Mouse (Mus musculus) midbrain, postnatal 0 days (tissue): ENCODE results near the gene Gm17535. TPM values are rescaled to one million over a fixed set of nuclear protein-coding genes. Genes with fewer than 3 reads are reported as not detected.
"Not testable (repeated sequence)": the region's sequence is repeated elsewhere in the genome, so short reads cannot be mapped to it uniquely, and the experiment has no call there.

Experiments
- ATAC-seq: fragments of 200-750 bp; cut with Nextera tagmentation; 2 replicates; pipeline ENCODE4 v1.8.0; 2017; ENCODE audit warnings: moderate number of reproducible peaks, mild to moderate bottlenecking, moderate TSS enrichment, moderate library complexity; ENCODE audit not compliant: low FRiP score
- DNase-seq: peaks from one replicate; pipeline ENCODE4 v3.0.0-alpha.2; 2015; ENCODE audit warnings: low spot score
- H3K27ac ChIP-seq: fragments of 300-500 bp; sonication (generic); 2 replicates; pipeline ENCODE4 v1.5.1; 2014; ENCODE audit warnings: low read depth, mild to moderate bottlenecking, low read length, mixed read lengths
- H3K27me3 ChIP-seq: fragments of 300-500 bp; sonication (generic); 2 replicates; pipeline ENCODE4 v1.6.1; 2014; ENCODE audit warnings: low read length, control low read depth, mixed read lengths; ENCODE audit not compliant: insufficient read depth
- H3K36me3 ChIP-seq: fragments of 300-500 bp; sonication (generic); 2 replicates; pipeline ENCODE4 v1.6.1; 2014; ENCODE audit warnings: low read length, control low read depth, mixed read lengths; ENCODE audit not compliant: insufficient read depth
- H3K4me1 ChIP-seq: fragments of 300-500 bp; sonication (generic); 2 replicates; pipeline ENCODE4 v1.6.1; 2014; ENCODE audit warnings: mild to moderate bottlenecking, control low read depth, antibody characterized with exemption, low read length, mixed read lengths; ENCODE audit not compliant: insufficient read depth
- H3K4me2 ChIP-seq: fragments of 300-500 bp; sonication (generic); 2 replicates; pipeline ENCODE4 v1.6.1; 2014; ENCODE audit warnings: low read depth, mild to moderate bottlenecking, low read length, mixed read lengths; ENCODE audit not compliant: poor library complexity, severe bottlenecking
- H3K4me3 ChIP-seq: fragments of 300-500 bp; sonication (generic); 2 replicates; pipeline ENCODE4 v1.5.1; 2014; ENCODE audit warnings: low read depth, mild to moderate bottlenecking, low read length, moderate library complexity
- H3K9ac ChIP-seq: fragments of 300-500 bp; sonication (generic); replicated peaks from 2 replicates; pipeline ENCODE4 v1.6.1; 2014; ENCODE audit warnings: mild to moderate bottlenecking, low read length, moderate library complexity, mixed read lengths; ENCODE audit not compliant: poor library complexity, severe bottlenecking
- H3K9me3 ChIP-seq: fragments of 300-500 bp; sonication (generic); 2 replicates; pipeline ENCODE4 v1.6.1; 2016; ENCODE audit warnings: low read length, control low read depth
- WGBS: fragments of 180-500 bp; shearing (Covaris S2); extraction: QIAGEN DNeasy Blood & Tissue Kit; methylation state at CpG from one replicate; pipeline ENCODE4 v1.1.7; 2014; 5-methylcytosine and 5-hydroxymethylcytosine counted together
- polyA plus RNA-seq: library from polyadenylated mRNA; unstranded; fragments of >200 nt; fragmentation: Nextera tagmentation; extraction: Ambion mirVana; gene quantifications from 2 replicates; pipeline ENCODE4 v1.2.1, GENCODE M21; 2015
- total RNA-seq: library from RNA; depleted of rRNA; stranded (reverse); fragments of >200 nt; gene quantifications from 2 replicates; pipeline ENCODE4 v1.2.3, GENCODE M21; 2014; rRNA removed

The Gm17535 gene
- not detected in 2 replicates for total RNA-seq
- polyA plus RNA-seq = not detected in 2 replicates

GRCm38 (mm10) chr9:3034299-3034698, at the start of gene Gm17535:
Gm17535 (plus strand) TSS chr9:3034599.
- not testable (repeated sequence) for ATAC-seq, H3K4me1 ChIP-seq, H3K4me2 ChIP-seq, H3K27me3 ChIP-seq, H3K36me3 ChIP-seq, H3K4me3 ChIP-seq, H3K9me3 ChIP-seq, DNase-seq, H3K9ac ChIP-seq, H3K27ac ChIP-seq
- WGBS = no CpG with 5 or more reads among the region's 8 CpGs

- not testable (repeated sequence) for H3K4me3 ChIP-seq, ATAC-seq, H3K4me2 ChIP-seq, H3K4me1 ChIP-seq, H3K27ac ChIP-seq, H3K9me3 ChIP-seq, H3K27me3 ChIP-seq, H3K9ac ChIP-seq, H3K36me3 ChIP-seq
- DNase-seq = peak; percentile 51
- WGBS = 74% methylated on average over 12 of the region's 12 CpGs
These were observed 33.9 kb upstream of the Gm17535 start, which contains the start of gene Gm10722 for GRCm38 (mm10) chr9:3000445-3000972. Gm10722 (plus strand) TSS chr9:3000922.

- H3K4me3 ChIP-seq, ATAC-seq, H3K9me3 ChIP-seq, H3K36me3 ChIP-seq, DNase-seq, H3K4me2 ChIP-seq, H3K27me3 ChIP-seq, H3K27ac ChIP-seq, H3K9ac ChIP-seq, H3K4me1 ChIP-seq: not testable (repeated sequence)
- WGBS = 68% methylated on average over 8 of the region's 8 CpGs
These were observed 33.4 kb upstream of the Gm17535 start for GRCm38 (mm10) chr9:3001006-3001405.

- not testable (repeated sequence) for H3K27ac ChIP-seq, H3K27me3 ChIP-seq, H3K4me3 ChIP-seq, H3K36me3 ChIP-seq, H3K4me1 ChIP-seq, H3K4me2 ChIP-seq, H3K9me3 ChIP-seq, H3K9ac ChIP-seq
- peak; percentile 50 for DNase-seq
- peak; percentile 85 for ATAC-seq
- 62% methylated on average over 8 of the region's 11 CpGs for WGBS
These were observed 32.3 kb upstream of the Gm17535 start for GRCm38 (mm10) chr9:3001948-3002659.

- H3K4me1 ChIP-seq, H3K27ac ChIP-seq, H3K4me2 ChIP-seq, H3K27me3 ChIP-seq, H3K9me3 ChIP-seq, H3K4me3 ChIP-seq, ATAC-seq, DNase-seq, H3K9ac ChIP-seq, H3K36me3 ChIP-seq: not testable (repeated sequence)
- WGBS = 67% methylated on average over 6 of the region's 14 CpGs
These were observed 31.5 kb upstream of the Gm17535 start, which contains the start of gene Gm11168 for GRCm38 (mm10) chr9:3002794-3003396. Gm11168 (plus strand) TSS chr9:3003346.

GRCm38 (mm10) chr9:3006179-3006578, 28.2 kb upstream of the Gm17535 start:
- H3K4me1 ChIP-seq, H3K4me3 ChIP-seq, H3K4me2 ChIP-seq, H3K9me3 ChIP-seq, H3K36me3 ChIP-seq, ATAC-seq, H3K27me3 ChIP-seq, H3K9ac ChIP-seq, H3K27ac ChIP-seq, DNase-seq: not testable (repeated sequence)
- WGBS = 79% methylated on average over 1 of the region's 5 CpGs

GRCm38 (mm10) chr9:3006636-3007035, 27.8 kb upstream of the Gm17535 start:
- H3K27me3 ChIP-seq, H3K4me3 ChIP-seq, H3K9me3 ChIP-seq, H3K4me1 ChIP-seq, H3K27ac ChIP-seq, H3K4me2 ChIP-seq, H3K9ac ChIP-seq, DNase-seq, H3K36me3 ChIP-seq: not testable (repeated sequence)
- peak; percentile 78 for ATAC-seq
- WGBS = 76% methylated on average over 7 of the region's 8 CpGs

- not testable (repeated sequence) for ATAC-seq, H3K27me3 ChIP-seq, H3K4me3 ChIP-seq, H3K36me3 ChIP-seq, H3K4me2 ChIP-seq, H3K4me1 ChIP-seq, H3K9me3 ChIP-seq, DNase-seq, H3K9ac ChIP-seq, H3K27ac ChIP-seq
- WGBS = 76% methylated on average over 7 of the region's 9 CpGs
These were observed 27.1 kb upstream of the Gm17535 start for GRCm38 (mm10) chr9:3007272-3007671.
